Mouse (Mus musculus) lung, postnatal 0 days (tissue): ENCODE measurements around the gene Card10. TPM values are rescaled to one million over a fixed set of nuclear protein-coding genes. Genes with fewer than 3 reads are reported as not detected.

Source experiments
- ATAC-seq: fragments of 200-750 bp; cut with Nextera tagmentation; 2 replicates; pipeline ENCODE4 v1.8.0; 2017; ENCODE audit warnings: moderate library complexity
- DNase-seq: peaks from one replicate; pipeline ENCODE4 v3.0.0-alpha.2; 2016; ENCODE audit warnings: low spot score
- H3K27ac ChIP-seq: fragments of 300-500 bp; sonication (generic); 2 replicates; pipeline ENCODE4 v1.5.1; 2014; ENCODE audit warnings: antibody characterized with exemption, mild to moderate bottlenecking, low read length, mixed read lengths
- H3K27me3 ChIP-seq: fragments of 300-500 bp; sonication (generic); replicated peaks from 2 replicates; pipeline ENCODE4 v1.6.1; 2014; ENCODE audit warnings: low read length, mixed read lengths; ENCODE audit not compliant: insufficient read depth
- H3K36me3 ChIP-seq: fragments of 300-500 bp; sonication (generic); 2 replicates; pipeline ENCODE4 v1.6.1; 2014; ENCODE audit warnings: low read length, mixed read lengths; ENCODE audit not compliant: insufficient read depth
- H3K4me1 ChIP-seq: fragments of 300-500 bp; sonication (generic); 2 replicates; pipeline ENCODE4 v1.6.1; 2014; ENCODE audit warnings: antibody characterized with exemption, low read depth, low read length, mixed read lengths; ENCODE audit not compliant: insufficient read depth
- H3K4me2 ChIP-seq: fragments of 300-500 bp; sonication (generic); replicated peaks from 2 replicates; pipeline ENCODE4 v1.6.1; 2014; ENCODE audit warnings: low read depth, mild to moderate bottlenecking, low read length, moderate library complexity, mixed read lengths
- H3K4me3 ChIP-seq: fragments of 300-500 bp; sonication (generic); 2 replicates; pipeline ENCODE4 v1.5.1; 2014; ENCODE audit warnings: low read depth, low read length
- H3K9ac ChIP-seq: fragments of 300-500 bp; sonication (generic); replicated peaks from 2 replicates; pipeline ENCODE4 v1.6.1; 2014; ENCODE audit warnings: low read depth, mild to moderate bottlenecking
- H3K9me3 ChIP-seq: fragments of 300-500 bp; sonication (generic); 2 replicates; pipeline ENCODE4 v1.6.1; 2016; ENCODE audit warnings: low read length, mixed read lengths
- CTCF ChIP-seq: IDR thresholded peaks from 2 replicates; pipeline ENCODE4 v1.5.1; 2016; ENCODE audit warnings: antibody characterized with exemption, mild to moderate bottlenecking
- EP300 ChIP-seq: IDR thresholded peaks from 2 replicates; pipeline ENCODE4 v1.6.1; 2016; ENCODE audit warnings: antibody characterized with exemption, mild to moderate bottlenecking, control low read depth
- WGBS: fragments of 180-500 bp; shearing (Covaris S2); extraction: QIAGEN DNeasy Blood & Tissue Kit; methylation state at CpG from one replicate; pipeline ENCODE4 v1.1.7; 2014; 5-methylcytosine and 5-hydroxymethylcytosine counted together
- polyA plus RNA-seq: library from polyadenylated mRNA; unstranded; fragments of >200 nt; fragmentation: Nextera tagmentation; extraction: Ambion mirVana; gene quantifications from 2 replicates; pipeline ENCODE4 v1.2.1, GENCODE M21; 2015

Card10 gene
- polyA plus RNA-seq, 1 experiment from 2014 or later = 7.5 TPM

DNA sequence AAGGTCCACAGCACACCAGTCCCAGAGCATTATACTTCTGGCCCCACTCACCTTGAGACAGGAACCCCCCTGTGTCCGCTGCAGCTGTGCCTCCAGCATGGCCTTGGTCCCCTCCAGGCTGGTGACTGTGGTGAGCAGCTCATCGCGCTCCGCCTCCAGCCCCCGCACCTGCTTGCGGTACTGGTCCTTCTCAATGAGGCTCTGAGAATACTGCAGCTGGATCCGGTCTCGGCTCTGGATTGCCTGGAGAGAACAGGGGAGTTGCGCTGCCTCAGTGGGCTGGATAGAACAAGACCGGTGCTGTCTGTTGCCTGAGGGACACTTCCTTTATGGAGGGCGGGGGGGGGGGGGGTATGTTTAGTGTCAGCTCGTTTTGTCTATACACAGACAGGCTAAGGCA, 11.9 kb downstream of the Card10 start:
- Histone ChIP-seq H3K9ac (no peak overlapping the region), H3K4me3 (no peak overlapping the region), H3K27me3 (no peaks in the 10 kb centered on the region), H3K36me3 (peaks cover 13% of the 10 kb centered on the region; the same call in 1 of the 2 replicates), H3K4me1 (peaks cover 18% of the 10 kb centered on the region), H3K4me2 (no peak overlapping the region), H3K9me3 (no peaks in the 10 kb centered on the region), H3K27ac (0 out of 2 replicates have a peak overlapping the region, but pooled peaks have one; percentile 26)
- WGBS = 66% methylated on average over 12 of the region's 12 CpGs
- TF ChIP-seq CTCF = no peak
- no peak for TF ChIP-seq EP300
- DNase-seq (no peak), ATAC-seq (no peak)

DNA sequence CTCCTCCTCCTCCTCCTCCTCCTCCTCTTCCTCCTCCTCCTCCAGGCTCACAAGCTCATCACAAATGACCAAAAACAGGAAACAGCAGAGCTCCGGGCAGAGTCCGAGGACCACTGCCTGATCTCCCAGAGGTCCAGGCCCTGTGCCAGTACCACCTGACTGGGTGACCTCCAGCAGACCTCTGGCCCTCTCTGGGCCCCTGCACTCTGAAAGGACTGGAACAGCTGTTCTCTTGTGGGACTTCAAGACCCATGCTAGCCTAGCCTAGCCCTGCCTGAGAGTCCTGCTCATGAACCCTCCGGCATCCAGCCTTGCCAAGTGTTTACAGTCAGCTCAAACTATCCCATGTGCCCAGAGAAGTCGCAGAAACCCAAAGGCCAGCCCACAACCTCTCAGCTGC, 12.4 kb downstream of the Card10 start:
- Histone ChIP-seq H3K4me1 (peaks cover 15% of the 10 kb centered on the region), H3K36me3 (peaks cover 13% of the 10 kb centered on the region; the same call in 1 of the 2 replicates), H3K27me3 (no peaks in the 10 kb centered on the region), H3K9ac (no peak overlapping the region), H3K4me2 (no peak overlapping the region), H3K9me3 (no peaks in the 10 kb centered on the region), H3K27ac (0 out of 2 replicates have a peak overlapping the region, but pooled peaks have one; percentile 26), H3K4me3 (no peak overlapping the region)
- no peak for TF ChIP-seq EP300
- TF ChIP-seq CTCF = no peak
- ATAC-seq (peak; percentile 41; the same call in 1 of the 2 replicates), DNase-seq (peak; percentile 47)
- WGBS = 37% methylated on average over 4 of the region's 4 CpGs

DNA sequence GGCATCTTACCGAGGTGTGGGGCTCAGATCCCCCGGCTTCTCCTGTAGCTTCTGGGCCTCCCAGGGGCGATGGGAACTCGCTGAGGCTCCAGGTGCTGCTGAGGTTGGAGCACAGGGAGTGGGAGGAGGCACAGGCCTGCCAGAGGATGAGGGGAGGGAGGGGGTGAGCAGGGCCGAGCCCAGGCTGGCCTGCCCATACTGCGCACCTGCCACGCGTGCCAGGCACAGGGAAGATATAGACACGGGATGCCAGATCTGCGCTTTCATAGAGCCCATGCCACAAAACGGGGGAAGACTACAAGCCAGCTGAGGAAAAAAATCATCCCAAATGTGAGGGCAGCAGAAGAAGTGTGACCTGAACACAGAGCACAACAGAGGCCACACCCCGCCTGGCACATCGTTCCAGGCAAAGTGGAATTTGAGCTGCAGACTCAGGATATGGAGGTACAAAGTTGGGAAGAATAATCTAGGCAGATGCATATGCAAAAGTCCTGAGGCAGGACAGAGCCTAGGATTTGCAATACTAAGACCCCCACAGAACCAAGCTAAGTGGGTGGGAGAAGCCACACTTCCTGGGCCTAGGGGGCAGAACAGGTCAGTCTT, 13.0 kb downstream of the Card10 start:
- WGBS = 83% methylated on average over 13 of the region's 13 CpGs

DNA sequence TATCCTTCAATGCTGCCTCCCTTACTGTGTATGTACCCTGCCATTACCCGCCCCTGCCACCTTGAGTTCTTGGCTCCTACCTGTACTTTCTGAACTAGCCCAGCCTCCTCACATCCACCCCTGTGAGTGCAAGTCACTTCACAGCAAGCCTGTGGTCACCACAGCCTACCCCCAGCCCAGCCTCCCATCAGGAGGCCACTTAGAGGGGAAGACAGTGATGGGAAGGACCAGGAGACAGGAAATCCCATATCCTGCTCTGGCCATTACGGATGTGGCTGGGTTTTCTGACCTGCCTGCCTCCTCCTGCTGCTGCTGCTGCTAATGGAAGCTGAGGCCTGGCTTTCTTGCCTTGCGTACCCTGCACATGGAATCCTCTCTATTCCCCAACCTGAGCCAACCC, 14.8 kb downstream of the Card10 start:
- ATAC-seq (peak; percentile 29; the same call in 1 of the 2 replicates), DNase-seq (peak; percentile 41)
- WGBS = 67% methylated on average over 3 of the region's 3 CpGs
- no peaks in the 10 kb centered on the region for H3K9me3 ChIP-seq
- H3K4me3 ChIP-seq = no peak overlapping the region
- no peak overlapping the region for H3K4me2 ChIP-seq
- peak overlapping the region; percentile 84 for H3K27ac ChIP-seq
- H3K27me3 ChIP-seq = no peaks in the 10 kb centered on the region
- no peak overlapping the region for H3K9ac ChIP-seq
- H3K4me1 ChIP-seq = peaks cover 13% of the 10 kb centered on the region
- peak; percentile 46; the same call in 1 of the 2 replicates for TF ChIP-seq EP300
- TF ChIP-seq CTCF = no peak
- peaks cover 13% of the 10 kb centered on the region; the same call in 1 of the 2 replicates for H3K36me3 ChIP-seq

More for the DNA sequence above, 13.0 kb downstream of the Card10 start:
- TF ChIP-seq CTCF (no peak), EP300 (no peak)
- no peaks in the 10 kb centered on the region for H3K27me3 ChIP-seq
- no peak overlapping the region for H3K27ac ChIP-seq
- no peak overlapping the region for H3K9ac ChIP-seq
- H3K36me3 ChIP-seq = peaks cover 13% of the 10 kb centered on the region; the same call in 1 of the 2 replicates
- no peaks in the 10 kb centered on the region for H3K9me3 ChIP-seq
- DNase-seq (no peak), ATAC-seq (no peak)
- no peak overlapping the region for H3K4me2 ChIP-seq
- peaks cover 13% of the 10 kb centered on the region for H3K4me1 ChIP-seq
- no peak overlapping the region for H3K4me3 ChIP-seq

DNA sequence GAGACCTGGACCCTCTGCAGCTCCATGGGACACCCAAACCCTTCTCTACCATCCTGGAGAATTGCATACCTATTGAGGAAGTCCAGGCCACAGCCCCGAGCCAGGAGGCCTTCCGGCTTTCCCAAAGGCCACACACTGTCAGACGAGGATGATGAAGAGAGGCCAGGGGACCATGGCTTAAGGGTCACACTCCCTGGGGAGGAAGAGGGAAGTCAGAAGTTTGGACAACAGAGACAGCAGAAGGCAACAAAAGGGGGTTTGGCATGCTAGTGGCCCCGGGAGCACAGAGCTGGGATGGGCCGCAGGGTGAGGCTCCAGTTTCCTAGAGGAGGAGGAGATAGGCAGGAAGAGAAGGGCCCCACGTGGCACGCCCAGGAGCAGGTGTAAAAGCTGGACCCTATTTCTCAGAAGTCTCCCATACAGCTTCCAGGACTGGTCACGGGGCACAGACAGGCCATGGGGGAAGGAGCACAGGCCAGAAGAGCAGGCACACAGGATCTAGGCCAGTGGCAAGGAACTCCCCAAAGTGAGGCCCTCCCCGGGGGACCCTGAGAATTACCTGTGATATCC, 15.5 kb downstream of the Card10 start:
- peaks cover 13% of the 10 kb centered on the region for H3K4me1 ChIP-seq
- 63% methylated on average over 9 of the region's 9 CpGs for WGBS
- H3K4me2 ChIP-seq = no peak overlapping the region
- H3K27me3 ChIP-seq = no peaks in the 10 kb centered on the region
- H3K36me3 ChIP-seq = peaks cover 13% of the 10 kb centered on the region; the same call in 1 of the 2 replicates
- TF ChIP-seq EP300 (no peak), CTCF (no peak)
- DNase-seq = peak; percentile 3
- no peak overlapping the region for H3K9ac ChIP-seq
- H3K4me3 ChIP-seq = no peak overlapping the region
- ATAC-seq = no peak
- H3K9me3 ChIP-seq = no peaks in the 10 kb centered on the region
- H3K27ac ChIP-seq = peak overlapping the region; percentile 84

DNA sequence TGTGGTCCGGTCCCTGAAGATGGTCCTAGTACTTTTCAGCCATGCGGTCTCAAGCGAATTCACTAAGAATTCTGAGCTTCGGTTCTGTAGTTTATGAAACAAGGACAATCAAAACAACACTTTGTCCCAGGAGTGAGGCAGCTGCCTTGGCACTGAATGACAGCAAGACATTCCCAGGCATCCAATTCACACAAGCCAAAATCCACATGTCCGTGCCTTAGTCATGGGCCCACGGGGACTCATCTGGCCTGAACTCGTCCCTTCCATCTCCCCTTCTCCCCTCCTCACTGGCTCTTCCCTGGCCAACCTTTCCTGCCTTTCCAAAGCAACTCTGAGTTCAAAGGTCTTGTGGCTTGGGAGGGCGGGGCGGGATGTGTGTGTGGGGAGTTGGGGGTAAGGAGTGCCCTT, 16.4 kb downstream of the Card10 start:
- TF ChIP-seq CTCF (no peak), EP300 (0 out of 2 replicates have a peak, but pooled peaks have one; percentile 2)
- H3K27me3 ChIP-seq = no peaks in the 10 kb centered on the region
- H3K36me3 ChIP-seq = peaks cover 13% of the 10 kb centered on the region; the same call in 1 of the 2 replicates
- WGBS = 56% methylated on average over 9 of the region's 9 CpGs
- H3K9me3 ChIP-seq = no peaks in the 10 kb centered on the region
- peaks cover 13% of the 10 kb centered on the region for H3K4me1 ChIP-seq
- no peak overlapping the region for H3K4me2 ChIP-seq
- peak overlapping the region; percentile 84 for H3K27ac ChIP-seq
- DNase-seq = no peak
- no peak overlapping the region for H3K4me3 ChIP-seq
- ATAC-seq = peak; percentile 46
- H3K9ac ChIP-seq = no peak overlapping the region
